Mouse (Mus musculus) intestine, postnatal 0 days (tissue): Measurements from ENCODE around the gene Dnali1. TPM values are rescaled to one million over a fixed set of nuclear protein-coding genes. Genes with fewer than 3 reads are reported as not detected.
A peak's percentile ranks its signal among the peaks of the same experiment; 100 is the strongest.

Experiments
- ATAC-seq: fragments of 200-750 bp; cut with Nextera tagmentation; 2 replicates; pipeline ENCODE4 v1.8.0; 2017; ENCODE audit warnings: mild to moderate bottlenecking, moderate TSS enrichment, moderate library complexity
- H3K27ac ChIP-seq: fragments of 300-500 bp; sonication (generic); 2 replicates; pipeline ENCODE4 v1.5.1; 2014; ENCODE audit warnings: mild to moderate bottlenecking, low read depth, low read length, moderate library complexity
- H3K27me3 ChIP-seq: fragments of 300-500 bp; sonication (generic); replicated peaks from 2 replicates; pipeline ENCODE4 v1.6.1; 2014; ENCODE audit warnings: low read length, mixed read lengths; ENCODE audit not compliant: control insufficient read depth, insufficient read depth
- H3K36me3 ChIP-seq: fragments of 300-500 bp; sonication (generic); 2 replicates; pipeline ENCODE4 v1.6.1; 2014; ENCODE audit warnings: mild to moderate bottlenecking, moderate library complexity; ENCODE audit not compliant: control insufficient read depth, insufficient read depth
- H3K4me1 ChIP-seq: fragments of 300-500 bp; sonication (generic); replicated peaks from 2 replicates; pipeline ENCODE4 v1.6.1; 2014; ENCODE audit warnings: antibody characterized with exemption, low read length, mixed read lengths; ENCODE audit not compliant: control insufficient read depth, insufficient read depth
- H3K4me2 ChIP-seq: fragments of 300-500 bp; sonication (generic); replicated peaks from 2 replicates; pipeline ENCODE4 v1.6.1; 2014; ENCODE audit warnings: low read depth, mild to moderate bottlenecking, moderate library complexity
- H3K4me3 ChIP-seq: fragments of 300-500 bp; sonication (generic); 2 replicates; pipeline ENCODE4 v1.5.1; 2014; ENCODE audit warnings: low read depth, low read length
- H3K9ac ChIP-seq: fragments of 300-500 bp; sonication (generic); 2 replicates; pipeline ENCODE4 v1.6.1; 2014; ENCODE audit warnings: mild to moderate bottlenecking, low read depth, low read length
- H3K9me3 ChIP-seq: fragments of 300-500 bp; sonication (generic); 2 replicates; pipeline ENCODE4 v1.6.1; 2016; ENCODE audit warnings: mixed run types; ENCODE audit not compliant: control insufficient read depth
- CTCF ChIP-seq: sonication (generic); IDR thresholded peaks from 2 replicates; pipeline ENCODE4 v1.5.1; 2016; ENCODE audit warnings: low read depth, mild to moderate bottlenecking, control low read depth, antibody characterized with exemption, moderate library complexity
- WGBS: fragments of 180-500 bp; shearing (Covaris S2); extraction: QIAGEN DNeasy Blood & Tissue Kit; methylation state at CpG from one replicate; pipeline ENCODE4 v1.1.7; 2014; 5-methylcytosine and 5-hydroxymethylcytosine counted together
- polyA plus RNA-seq: library from polyadenylated mRNA; unstranded; fragments of >200 nt; fragmentation: Nextera tagmentation; extraction: Ambion mirVana; gene quantifications from 2 replicates; pipeline ENCODE4 v1.2.1, GENCODE M21; 2015

Dnali1 gene
- polyA plus RNA-seq, 1 experiment from 2014 or later = not detected

DNA sequence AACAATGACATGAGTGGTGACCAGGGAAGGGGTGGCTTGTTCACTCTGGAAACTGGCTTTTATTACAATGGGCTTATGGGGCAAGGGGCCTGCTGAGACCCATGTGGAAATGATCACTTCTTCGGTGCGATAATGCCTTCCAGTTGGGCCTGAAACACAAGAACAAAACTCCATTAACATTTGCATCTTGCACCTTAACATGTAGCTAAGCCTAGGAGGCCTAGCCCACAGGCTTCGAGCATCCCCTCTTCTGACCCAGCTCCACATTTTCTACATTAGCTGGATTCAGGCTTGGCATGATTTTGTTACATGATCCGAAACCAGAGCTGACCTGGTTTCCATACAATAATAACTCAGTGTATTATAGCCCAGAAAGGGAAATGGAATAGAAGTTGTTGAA lies 9.0 kb downstream of the Dnali1 start:
- H3K4me1 ChIP-seq = no peaks in the 10 kb centered on the region

DNA sequence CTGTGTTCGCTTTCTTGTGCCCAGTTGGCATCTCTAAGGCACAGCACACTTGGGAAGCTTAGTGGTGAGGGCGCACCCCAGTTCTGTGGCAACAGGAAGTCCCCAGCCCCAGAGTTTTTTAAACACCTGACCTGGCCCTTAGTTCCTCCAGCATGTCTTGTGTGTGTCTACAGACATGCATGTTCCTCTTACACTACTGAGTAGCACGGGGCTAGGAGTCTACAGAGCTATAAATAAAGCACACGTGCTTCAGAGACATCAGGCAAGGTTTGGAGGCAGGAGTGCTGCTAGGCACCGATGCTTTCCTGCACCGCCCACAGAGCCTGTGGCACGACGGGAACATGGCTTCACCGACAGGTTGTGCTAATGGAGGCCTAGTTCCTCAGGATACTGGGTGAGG lies 10.1 kb downstream of the Dnali1 start:
- H3K9me3 ChIP-seq = no peaks in the 10 kb centered on the region
- no peaks in the 10 kb centered on the region for H3K27me3 ChIP-seq
- H3K36me3 ChIP-seq = peaks cover 42% of the 10 kb centered on the region
- ATAC-seq = no peak
- 89% methylated on average over 9 of the region's 9 CpGs for WGBS
- H3K4me2 ChIP-seq = no peak overlapping the region
- TF ChIP-seq CTCF = no peak
- H3K9ac ChIP-seq = no peak overlapping the region
- H3K4me3 ChIP-seq = no peak overlapping the region
- H3K27ac ChIP-seq = no peak overlapping the region
- H3K4me1 ChIP-seq = no peaks in the 10 kb centered on the region

More for the DNA sequence above, 9.0 kb downstream of the Dnali1 start:
- no peaks in the 10 kb centered on the region for H3K9me3 ChIP-seq
- no peaks in the 10 kb centered on the region for H3K27me3 ChIP-seq
- no peak overlapping the region for H3K4me2 ChIP-seq
- H3K36me3 ChIP-seq = peaks cover 42% of the 10 kb centered on the region
- ATAC-seq = no peak
- WGBS = 94% methylated on average over 4 of the region's 4 CpGs
- no peak overlapping the region for H3K4me3 ChIP-seq
- H3K9ac ChIP-seq = no peak overlapping the region
- TF ChIP-seq CTCF = no peak
- H3K27ac ChIP-seq = no peak overlapping the region

DNA sequence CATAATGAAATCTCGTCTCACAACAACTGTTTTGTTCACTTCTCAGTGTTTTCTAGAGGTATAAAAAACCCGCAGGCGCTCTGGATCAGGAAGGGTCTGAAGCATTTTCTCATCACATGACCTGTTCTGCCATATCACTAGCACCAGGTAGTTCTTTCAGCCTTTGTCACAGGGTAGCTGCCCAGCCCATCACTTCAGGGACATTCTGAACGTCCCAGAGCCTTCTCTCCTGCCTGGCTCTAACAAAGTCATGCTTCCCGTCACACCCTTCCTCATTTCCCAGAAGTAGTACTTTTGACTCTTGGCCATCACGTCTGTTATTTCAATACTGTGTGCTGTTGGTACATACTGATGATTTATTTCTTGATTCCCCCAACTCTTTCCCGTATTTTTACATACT lies 21.0 kb downstream of the Dnali1 start:
- Histone ChIP-seq H3K27ac (no peak overlapping the region), H3K27me3 (no peaks in the 10 kb centered on the region), H3K4me2 (no peak overlapping the region), H3K4me1 (no peaks in the 10 kb centered on the region), H3K4me3 (no peak overlapping the region), H3K36me3 (peaks cover 91% of the 10 kb centered on the region), H3K9me3 (no peaks in the 10 kb centered on the region), H3K9ac (no peak overlapping the region)
- ATAC-seq = no peak
- no peak for TF ChIP-seq CTCF
- 86% methylated on average over 7 of the region's 7 CpGs for WGBS

DNA sequence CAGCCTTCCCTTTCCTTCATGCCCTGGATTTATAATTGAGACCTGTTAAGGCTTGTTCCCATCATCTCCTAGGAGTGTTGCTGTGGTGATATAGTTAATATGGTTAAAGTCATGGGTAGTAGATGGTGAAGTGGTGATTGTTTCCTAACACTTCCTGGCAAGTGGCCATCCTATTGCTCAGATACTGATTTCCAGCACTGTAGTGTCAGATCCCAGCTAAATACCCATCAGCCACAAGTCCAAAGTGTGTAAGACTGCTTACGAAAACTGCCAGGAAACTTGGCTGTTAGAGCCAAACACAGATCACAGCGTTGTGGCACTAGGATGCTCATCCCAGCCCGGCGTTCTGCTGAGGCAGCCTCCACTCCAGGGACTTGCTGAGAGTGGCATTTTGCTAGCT lies 31.2 kb downstream of the Dnali1 start:
- ATAC-seq = no peak
- Histone ChIP-seq H3K4me1 (no peaks in the 10 kb centered on the region), H3K4me2 (no peak overlapping the region), H3K9ac (no peak overlapping the region), H3K9me3 (no peaks in the 10 kb centered on the region), H3K27ac (no peak overlapping the region), H3K27me3 (no peaks in the 10 kb centered on the region), H3K36me3 (peaks cover 33% of the 10 kb centered on the region), H3K4me3 (no peak overlapping the region)
- TF ChIP-seq CTCF = no peak
- WGBS = 91% methylated on average over 4 of the region's 4 CpGs

DNA sequence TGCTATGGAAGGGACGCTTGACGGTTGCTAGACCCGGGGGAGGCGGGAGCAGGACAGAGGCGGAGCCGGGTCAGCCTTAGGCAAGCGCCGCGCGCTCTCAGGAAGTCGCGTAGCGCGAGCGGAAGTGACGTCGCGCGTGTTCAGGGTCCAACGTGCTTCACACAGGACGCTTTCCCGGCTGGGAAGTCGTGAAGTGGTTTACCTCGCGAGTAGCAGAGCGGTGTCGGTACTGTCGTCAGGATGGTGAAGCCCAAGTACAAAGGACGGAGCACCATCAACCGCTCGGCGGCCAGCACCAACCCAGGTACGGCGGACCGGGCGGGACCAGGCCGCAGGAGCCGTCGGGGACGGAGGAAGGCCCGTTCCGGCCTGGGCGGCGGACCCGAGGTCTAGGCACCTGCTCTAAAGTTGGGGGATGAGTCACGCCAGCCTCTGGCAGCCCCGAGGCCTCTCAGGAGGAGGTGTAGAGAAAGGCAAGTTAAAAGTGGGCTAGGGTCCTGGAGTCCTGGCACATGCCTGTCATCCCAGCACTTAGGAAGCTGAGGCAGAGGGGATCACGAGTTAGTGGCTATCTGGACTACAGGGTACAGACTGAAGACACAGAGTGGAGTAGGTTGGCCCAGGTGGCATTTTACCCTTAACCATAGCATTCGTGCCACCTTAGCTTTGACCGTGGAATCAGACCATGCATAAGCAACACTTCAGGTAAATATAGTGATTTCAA lies 35.5 kb downstream of the Dnali1 start:
- under 1% methylated on average over 50 of the region's 50 CpGs for WGBS

DNA sequence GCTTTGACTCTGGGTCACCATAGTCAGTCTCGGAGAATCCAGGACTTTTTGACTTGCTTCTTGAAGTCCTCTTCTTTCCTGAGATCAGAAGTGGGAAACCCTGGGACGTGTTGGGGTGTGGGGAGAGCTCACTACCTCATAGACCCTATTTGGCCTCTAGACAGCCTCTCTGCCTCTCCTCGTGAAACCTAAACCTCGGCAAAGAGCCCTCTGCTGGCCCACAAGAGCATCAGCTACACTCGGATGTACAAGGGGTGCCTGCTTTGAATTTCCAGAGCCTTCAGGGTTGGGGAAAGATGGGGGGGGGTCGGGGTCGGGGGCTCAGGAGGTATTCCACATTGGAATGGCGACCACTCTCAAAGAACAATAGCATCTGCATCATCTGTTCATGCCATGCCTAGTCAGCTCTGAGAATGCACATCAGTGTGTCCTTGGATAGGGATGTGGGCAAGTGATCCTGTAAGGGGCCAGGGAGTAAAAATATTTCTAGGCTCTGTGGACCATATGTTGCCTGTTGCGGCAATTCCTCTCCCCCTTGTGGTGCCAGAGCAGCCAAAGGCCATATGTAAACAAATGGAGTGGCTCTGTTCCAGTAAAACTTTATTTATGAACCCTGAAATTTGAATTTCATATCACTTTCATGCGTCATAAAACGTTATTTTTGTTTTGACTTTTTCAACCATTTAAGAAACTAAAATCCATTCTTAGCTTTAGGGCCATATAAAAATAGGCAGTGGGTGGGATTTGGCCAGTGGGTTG lies 44.5 kb downstream of the Dnali1 start:
- Histone ChIP-seq H3K9ac (no peak overlapping the region), H3K36me3 (no peaks in the 10 kb centered on the region), H3K27me3 (0 out of 2 replicates have a peak, but pooled peaks cover 6% of the 10 kb centered on the region), H3K4me3 (no peak overlapping the region), H3K4me1 (no peaks in the 10 kb centered on the region), H3K9me3 (no peaks in the 10 kb centered on the region), H3K4me2 (no peak overlapping the region), H3K27ac (no peak overlapping the region)
- peak; percentile 64 for TF ChIP-seq CTCF
- 29% methylated on average over 11 of the region's 11 CpGs for WGBS
- ATAC-seq = no peak

More for the DNA sequence above, 35.5 kb downstream of the Dnali1 start:
- Histone ChIP-seq H3K4me2 (peak overlapping the region; percentile 91), H3K4me3 (peak overlapping the region; percentile 82), H3K9me3 (no peaks in the 10 kb centered on the region), H3K27me3 (0 out of 2 replicates have a peak, but pooled peaks cover 6% of the 10 kb centered on the region), H3K9ac (peak overlapping the region; percentile 92), H3K27ac (peak overlapping the region; percentile 52; the same call in 1 of the 2 replicates), H3K36me3 (peaks cover 2% of the 10 kb centered on the region; the same call in 1 of the 2 replicates), H3K4me1 (no peaks in the 10 kb centered on the region)
- peak; percentile 99 for ATAC-seq
- TF ChIP-seq CTCF = no peak
